Mouse (Mus musculus) liver, embryonic 14.5 days (tissue): Measurements from ENCODE around the gene Crebbp.

Source experiments
- CTCF ChIP-seq: IDR thresholded peaks from 2 replicates; pipeline ENCODE4 v1.5.1; 2016; ENCODE audit warnings: antibody characterized with exemption, low read depth, control low read depth
- EP300 ChIP-seq: IDR thresholded peaks from 2 replicates; pipeline ENCODE4 v1.6.1; 2016; ENCODE audit warnings: antibody characterized with exemption, low read depth

DNA sequence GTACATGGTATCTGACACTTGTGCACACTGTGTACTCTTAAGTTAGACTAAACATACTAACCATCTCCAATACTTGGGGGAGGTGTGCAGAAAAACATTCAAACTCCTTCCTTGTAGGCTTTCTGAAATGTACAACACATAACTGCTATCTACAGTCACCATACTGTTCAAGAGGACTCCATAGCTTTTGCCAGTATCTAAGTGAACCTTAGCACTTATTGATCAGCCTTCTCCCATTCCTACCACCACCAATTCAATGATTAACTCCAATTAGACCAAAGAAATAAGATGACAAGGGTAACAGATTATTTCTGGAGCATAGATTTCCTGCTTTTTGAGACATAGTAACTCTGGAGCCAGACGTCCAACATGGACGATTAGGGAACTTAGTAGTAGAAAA, 113.4 kb downstream of the Crebbp start:
- TF ChIP-seq CTCF (no peak), EP300 (no peak)
